Mouse (Mus musculus) midbrain, embryonic 11.5 days (tissue): Measurements from ENCODE around the gene Efcab9. TPM values are rescaled to one million over a fixed set of nuclear protein-coding genes. Genes with fewer than 3 reads are reported as not detected.
A peak's percentile ranks its signal among the peaks of the same experiment; 100 is the strongest.

Experiments used
- ATAC-seq: fragments of 200-750 bp; cut with Nextera tagmentation; 2 replicates; pipeline ENCODE4 v1.8.0; 2017; ENCODE audit warnings: moderate TSS enrichment, moderate library complexity; ENCODE audit not compliant: low FRiP score
- DNase-seq: peaks from one replicate; pipeline ENCODE4 v3.0.0; 2015; ENCODE audit warnings: low spot score; ENCODE audit errors: missing footprints
- H3K27ac ChIP-seq: fragments of 300-500 bp; sonication (generic); 2 replicates; pipeline ENCODE4 v1.5.1; 2014; ENCODE audit warnings: low read depth, low read length
- H3K27me3 ChIP-seq: fragments of 300-500 bp; sonication (generic); 2 replicates; pipeline ENCODE4 v1.6.1; 2014; ENCODE audit warnings: mild to moderate bottlenecking, low read length, moderate library complexity, mixed read lengths; ENCODE audit not compliant: control insufficient read depth, insufficient read depth
- H3K36me3 ChIP-seq: fragments of 300-500 bp; sonication (generic); 2 replicates; pipeline ENCODE4 v1.6.1; 2014; ENCODE audit warnings: mild to moderate bottlenecking, low read length, moderate library complexity, mixed read lengths; ENCODE audit not compliant: control insufficient read depth, insufficient read depth
- H3K4me1 ChIP-seq: fragments of 300-500 bp; sonication (generic); 2 replicates; pipeline ENCODE4 v1.6.1; 2014; ENCODE audit warnings: low read length; ENCODE audit not compliant: control insufficient read depth, insufficient read depth
- H3K4me2 ChIP-seq: fragments of 300-500 bp; sonication (generic); 2 replicates; pipeline ENCODE4 v1.6.1; 2014; ENCODE audit warnings: mild to moderate bottlenecking, moderate library complexity
- H3K4me3 ChIP-seq: fragments of 300-500 bp; sonication (generic); 2 replicates; pipeline ENCODE4 v1.5.1; 2014; ENCODE audit warnings: low read depth, low read length
- H3K9ac ChIP-seq: fragments of 300-500 bp; sonication (generic); 2 replicates; pipeline ENCODE4 v1.6.1; 2014; ENCODE audit warnings: low read length
- H3K9me3 ChIP-seq: fragments of 300-500 bp; sonication (generic); 2 replicates; pipeline ENCODE4 v1.6.1; 2016; ENCODE audit warnings: low read length; ENCODE audit not compliant: control insufficient read depth
- WGBS: fragments of 180-500 bp; shearing (Covaris S2); extraction: QIAGEN DNeasy Blood & Tissue Kit; methylation state at CpG from one replicate; pipeline ENCODE4 v1.1.7; 2014; 5-methylcytosine and 5-hydroxymethylcytosine counted together
- polyA plus RNA-seq: library from polyadenylated mRNA; unstranded; fragments of >200 nt; fragmentation: Nextera tagmentation; extraction: Ambion mirVana; gene quantifications from 2 replicates; pipeline ENCODE4 v1.2.1, GENCODE M21; 2014

The Efcab9 gene
- polyA plus RNA-seq, 1 experiment from 2014 or later: 0.23 TPM

GRCm38 (mm10) chr11:32534453-32535075 lies 2.7 kb upstream of the Efcab9 start:
- 77% methylated on average over 7 of the region's 7 CpGs for WGBS
- peaks cover 7% of the 10 kb centered on the region for H3K4me1 ChIP-seq
- no peak overlapping the region for H3K4me3 ChIP-seq
- peaks cover 21% of the 10 kb centered on the region for H3K27me3 ChIP-seq
- ATAC-seq (no peak), DNase-seq (no peak)
- no peak overlapping the region for H3K27ac ChIP-seq
- H3K9me3 ChIP-seq: no peaks in the 10 kb centered on the region
- no peaks in the 10 kb centered on the region for H3K36me3 ChIP-seq
- no peak overlapping the region for H3K9ac ChIP-seq
- H3K4me2 ChIP-seq: no peak overlapping the region

- peak; percentile 62; the same call in 1 of the 2 replicates for ATAC-seq
- H3K27me3 ChIP-seq: peaks cover 21% of the 10 kb centered on the region
These were observed 1.8 kb upstream of the Efcab9 start for GRCm38 (mm10) chr11:32533482-32534261.

GRCm38 (mm10) chr11:32532765-32533481 lies 1.0 kb upstream of the Efcab9 start, which contains the start of gene Stk10:
Gene Stk10, plus strand, starts transcription at chr11:32533305.
- Histone ChIP-seq H3K27me3 (peaks cover 21% of the 10 kb centered on the region), H3K36me3 (no peaks in the 10 kb centered on the region), H3K27ac (no peak within 1 kb of the TSS), H3K9me3 (no peaks in the 10 kb centered on the region), H3K4me1 (peaks cover 7% of the 10 kb centered on the region), H3K4me2 (peak within 1 kb of the TSS; percentile 99), H3K9ac (peak within 1 kb of the TSS; percentile 72), H3K4me3 (peak within 1 kb of the TSS; percentile 59)
- WGBS: under 1% methylated on average over 74 of the region's 82 CpGs
- peak; percentile 91 for ATAC-seq
- DNase-seq: peak; percentile 96

More at GRCm38 (mm10) chr11:32533482-32534261, 1.8 kb upstream of the Efcab9 start:
- Histone ChIP-seq H3K36me3 (no peaks in the 10 kb centered on the region), H3K4me3 (peak overlapping the region; percentile 59), H3K4me1 (peaks cover 7% of the 10 kb centered on the region), H3K27ac (no peak overlapping the region), H3K9me3 (no peaks in the 10 kb centered on the region), H3K4me2 (peak overlapping the region; percentile 99), H3K9ac (peak overlapping the region; percentile 72)
- DNase-seq: peak; percentile 96
- WGBS: under 1% methylated on average over 24 of the region's 24 CpGs

GRCm38 (mm10) chr11:32530151-32530550 lies 1.7 kb downstream of the Efcab9 start:
- 86% methylated on average over 1 of the region's 1 CpGs for WGBS
- peaks cover 5% of the 10 kb centered on the region for H3K4me1 ChIP-seq
- ATAC-seq: no peak
- H3K4me3 ChIP-seq: no peak overlapping the region
- no peak overlapping the region for H3K9ac ChIP-seq
- H3K27me3 ChIP-seq: peaks cover 21% of the 10 kb centered on the region
- no peak for DNase-seq
- H3K4me2 ChIP-seq: no peak overlapping the region
- H3K36me3 ChIP-seq: no peaks in the 10 kb centered on the region
- no peaks in the 10 kb centered on the region for H3K9me3 ChIP-seq
- H3K27ac ChIP-seq: no peak overlapping the region

GRCm38 (mm10) chr11:32527006-32527405 lies 4.9 kb downstream of the Efcab9 start:
- Histone ChIP-seq H3K4me3 (no peak overlapping the region), H3K36me3 (no peaks in the 10 kb centered on the region), H3K4me2 (no peak overlapping the region), H3K4me1 (no peaks in the 10 kb centered on the region), H3K9ac (no peak overlapping the region), H3K27ac (no peak overlapping the region), H3K27me3 (peaks cover 7% of the 10 kb centered on the region; the same call in 1 of the 2 replicates), H3K9me3 (no peaks in the 10 kb centered on the region)
- ATAC-seq (no peak), DNase-seq (no peak)
- 81% methylated on average over 4 of the region's 4 CpGs for WGBS

- no peaks in the 10 kb centered on the region for H3K4me1 ChIP-seq
- ATAC-seq (no peak), DNase-seq (no peak)
- no peaks in the 10 kb centered on the region for H3K9me3 ChIP-seq
- H3K36me3 ChIP-seq: peaks cover 3% of the 10 kb centered on the region; the same call in 1 of the 2 replicates
- H3K4me2 ChIP-seq: no peak overlapping the region
- 88% methylated on average over 11 of the region's 11 CpGs for WGBS
- H3K27ac ChIP-seq: no peak overlapping the region
- H3K9ac ChIP-seq: no peak overlapping the region
- no peaks in the 10 kb centered on the region for H3K27me3 ChIP-seq
- no peak overlapping the region for H3K4me3 ChIP-seq
These were observed 7.6 kb downstream of the Efcab9 start for GRCm38 (mm10) chr11:32524122-32524920.

GRCm38 (mm10) chr11:32521246-32521645 lies 10.6 kb downstream of the Efcab9 start:
- H3K9ac ChIP-seq: no peak overlapping the region
- no peaks in the 10 kb centered on the region for H3K9me3 ChIP-seq
- H3K4me1 ChIP-seq: no peaks in the 10 kb centered on the region
- H3K4me3 ChIP-seq: no peak overlapping the region
- peaks cover 3% of the 10 kb centered on the region; the same call in 1 of the 2 replicates for H3K36me3 ChIP-seq
- ATAC-seq: no peak
- 86% methylated on average over 2 of the region's 2 CpGs for WGBS
- H3K27ac ChIP-seq: no peak overlapping the region
- no peak for DNase-seq
- no peak overlapping the region for H3K4me2 ChIP-seq
- no peaks in the 10 kb centered on the region for H3K27me3 ChIP-seq

GRCm38 (mm10) chr11:32519354-32519753 lies 12.5 kb downstream of the Efcab9 start:
- DNase-seq (no peak), ATAC-seq (no peak)
- Histone ChIP-seq H3K4me3 (no peak overlapping the region), H3K36me3 (peaks cover 3% of the 10 kb centered on the region; the same call in 1 of the 2 replicates), H3K4me2 (no peak overlapping the region), H3K27me3 (no peaks in the 10 kb centered on the region), H3K4me1 (no peaks in the 10 kb centered on the region), H3K27ac (no peak overlapping the region), H3K9ac (no peak overlapping the region), H3K9me3 (no peaks in the 10 kb centered on the region)
- 90% methylated on average over 1 of the region's 1 CpGs for WGBS
